Mouse (Mus musculus) hindbrain, embryonic 10.5 days (tissue): Measurements from ENCODE around the gene Bmyc. TPM values are rescaled to one million over a fixed set of nuclear protein-coding genes. Genes with fewer than 3 reads are reported as not detected.

ENCODE experiments used
- DNase-seq: peaks from one replicate; pipeline ENCODE4 v3.0.0-alpha.2; 2017; ENCODE audit warnings: low spot score
- H3K27ac ChIP-seq: fragments of 300-500 bp; sonication (generic); 2 replicates; pipeline ENCODE4 v1.5.1; 2016; ENCODE audit warnings: mild to moderate bottlenecking, moderate library complexity
- H3K27me3 ChIP-seq: fragments of 300-500 bp; sonication (generic); 2 replicates; pipeline ENCODE4 v1.6.1; 2016; ENCODE audit warnings: mild to moderate bottlenecking; ENCODE audit not compliant: poor library complexity, insufficient read depth, severe bottlenecking
- H3K36me3 ChIP-seq: fragments of 300-500 bp; sonication (generic); 2 replicates; pipeline ENCODE4 v1.6.1; 2016; ENCODE audit warnings: mild to moderate bottlenecking, moderate library complexity
- H3K4me1 ChIP-seq: fragments of 300-500 bp; sonication (generic); replicated peaks from 2 replicates; pipeline ENCODE4 v1.6.1; 2016; ENCODE audit warnings: mild to moderate bottlenecking
- H3K4me3 ChIP-seq: fragments of 300-500 bp; sonication (generic); 2 replicates; pipeline ENCODE4 v1.5.1; 2016; ENCODE audit warnings: mild to moderate bottlenecking, moderate library complexity
- H3K9me3 ChIP-seq: fragments of 300-500 bp; sonication (generic); 2 replicates; pipeline ENCODE4 v1.6.1; 2016; ENCODE audit warnings: mild to moderate bottlenecking, moderate library complexity
- WGBS: fragments of 180-500 bp; shearing (Covaris S2); methylation state at CpG from one replicate; pipeline ENCODE4 v1.1.7; 2016; 5-methylcytosine and 5-hydroxymethylcytosine counted together
- polyA plus RNA-seq: library from polyadenylated mRNA; unstranded; fragments of >200 nt; fragmentation: Nextera tagmentation; extraction: Ambion mirVana; gene quantifications from 2 replicates; pipeline ENCODE4 v1.2.1, GENCODE M21; 2016

Bmyc gene
- polyA plus RNA-seq, 1 experiment from 2014 or later, result 86.1 TPM

- WGBS, result 91% methylated on average over 1 of the region's 1 CpGs
- no peak for DNase-seq
- Histone ChIP-seq H3K4me3 (no peak overlapping the region), H3K27ac (no peak overlapping the region), H3K36me3 (no peaks in the 10 kb centered on the region), H3K4me1 (no peaks in the 10 kb centered on the region), H3K9me3 (no peaks in the 10 kb centered on the region; the same call in 1 of the 2 replicates), H3K27me3 (no peaks in the 10 kb centered on the region)
These were observed 47.7 kb downstream of the Bmyc start for GRCm38 (mm10) chr2:25754201-25754600.

Other genes starting within 250 kb of the Bmyc start
- gene Clic3, start 249.9 kb upstream of the Bmyc start, polyA plus RNA-seq, result 0.90 and 1.2 TPM in 2 replicates
- 17.0 and 31.3 TPM in 2 replicates for gene Paxx, start 245.6 kb upstream of the Bmyc start, polyA plus RNA-seq
- gene Ptgds, start 236.7 kb upstream of the Bmyc start, polyA plus RNA-seq, result 0.49 and 1.7 TPM in 2 replicates
- not detected in 2 replicates for gene Lcn12, start 212.8 kb upstream of the Bmyc start, polyA plus RNA-seq
- gene Fbxw5, start 206.0 kb upstream of the Bmyc start, polyA plus RNA-seq, result 88.3 and 109 TPM in 2 replicates
- gene C8g, start 205.0 kb upstream of the Bmyc start, polyA plus RNA-seq, result 5.8 and 6.0 TPM in 2 replicates
- gene Traf2, start 159.8 kb upstream of the Bmyc start, polyA plus RNA-seq, result 38.2 and 40.1 TPM in 2 replicates
- gene Edf1, start 148.9 kb upstream of the Bmyc start, polyA plus RNA-seq, result 376 and 388 TPM in 2 replicates
- 1.4 and 3.8 TPM in 2 replicates for gene Mamdc4, start 131.9 kb upstream of the Bmyc start, polyA plus RNA-seq
- 163 and 189 TPM in 2 replicates for gene Phpt1, start 131.5 kb upstream of the Bmyc start, polyA plus RNA-seq
- 0.05 and 0.44 TPM in 2 replicates for gene Ajm1, start 125.0 kb upstream of the Bmyc start, polyA plus RNA-seq
- gene Rabl6, start 98.2 kb upstream of the Bmyc start, polyA plus RNA-seq, result 75.5 and 80.0 TPM in 2 replicates
- 0.17 and 0.18 TPM in 2 replicates for gene Ccdc183, start 89.1 kb upstream of the Bmyc start, polyA plus RNA-seq
- gene Tmem141, start 84.7 kb upstream of the Bmyc start, polyA plus RNA-seq, result 17.4 and 18.3 TPM in 2 replicates
- gene Fcna, start 78.7 kb upstream of the Bmyc start, polyA plus RNA-seq, result 1.00 and 1.2 TPM in 2 replicates
- gene Lcn8, start 53.6 kb upstream of the Bmyc start, polyA plus RNA-seq, result not detected in 2 replicates
- not detected in 2 replicates for gene Lcn5, start 48.8 kb upstream of the Bmyc start, polyA plus RNA-seq
- not detected in 2 replicates for gene Lcn6, start 30.0 kb upstream of the Bmyc start, polyA plus RNA-seq
- not detected in 2 replicates for gene Lcn10, start 24.0 kb upstream of the Bmyc start, polyA plus RNA-seq
- not detected in 2 replicates for gene Obp2a, start 6.7 kb upstream of the Bmyc start, polyA plus RNA-seq
- not detected in 2 replicates for gene Obp2b, start 30.3 kb downstream of the Bmyc start, polyA plus RNA-seq
- not detected in 2 replicates for gene Lcn3, start 58.8 kb downstream of the Bmyc start, polyA plus RNA-seq
- gene Lcn11, start 70.3 kb downstream of the Bmyc start, polyA plus RNA-seq, result not detected in 2 replicates
- gene Gm13539, start 75.5 kb downstream of the Bmyc start, polyA plus RNA-seq, result not detected in 2 replicates
- not detected in 2 replicates for gene Glt6d1, start 109.1 kb downstream of the Bmyc start, polyA plus RNA-seq
- not detected in 2 replicates for gene Lcn9, start 116.4 kb downstream of the Bmyc start, polyA plus RNA-seq
- not detected in 2 replicates for gene Sohlh1, start 140.5 kb downstream of the Bmyc start, polyA plus RNA-seq
- 0.45 and 1.0 TPM in 2 replicates for gene Kcnt1, start 157.0 kb downstream of the Bmyc start, polyA plus RNA-seq